Mouse (Mus musculus) forebrain, embryonic 15.5 days (tissue): Measurements from ENCODE around the gene Tas1r1. TPM values are rescaled to one million over a fixed set of nuclear protein-coding genes. Genes with fewer than 3 reads are reported as not detected.

Source experiments
- ATAC-seq: fragments of 200-750 bp; cut with Nextera tagmentation; replicated peaks from 2 replicates; pipeline ENCODE4 v1.8.0; 2017; ENCODE audit warnings: mild to moderate bottlenecking, moderate TSS enrichment, moderate library complexity
- H3K27ac ChIP-seq: fragments of 300-500 bp; sonication (generic); replicated peaks from 2 replicates; pipeline ENCODE4 v1.5.1; 2015; ENCODE audit warnings: mild to moderate bottlenecking, inconsistent platforms
- H3K27me3 ChIP-seq: fragments of 300-500 bp; sonication (generic); 2 replicates; pipeline ENCODE4 v1.6.1; 2015; ENCODE audit warnings: inconsistent platforms
- H3K36me3 ChIP-seq: fragments of 300-500 bp; sonication (generic); 2 replicates; pipeline ENCODE4 v1.6.1; 2015; ENCODE audit warnings: mild to moderate bottlenecking, inconsistent platforms
- H3K4me1 ChIP-seq: fragments of 300-500 bp; sonication (generic); 2 replicates; pipeline ENCODE4 v1.6.1; 2015; ENCODE audit warnings: inconsistent platforms
- H3K4me2 ChIP-seq: fragments of 300-500 bp; sonication (generic); replicated peaks from 2 replicates; pipeline ENCODE4 v1.6.1; 2015; ENCODE audit warnings: mild to moderate bottlenecking, inconsistent platforms
- H3K4me3 ChIP-seq: fragments of 300-500 bp; sonication (generic); 2 replicates; pipeline ENCODE4 v1.5.1; 2015; ENCODE audit warnings: mild to moderate bottlenecking, inconsistent platforms
- H3K9ac ChIP-seq: fragments of 300-500 bp; sonication (generic); replicated peaks from 2 replicates; pipeline ENCODE4 v1.6.1; 2015; ENCODE audit warnings: mild to moderate bottlenecking, inconsistent platforms
- H3K9me3 ChIP-seq: fragments of 300-500 bp; sonication (generic); 2 replicates; pipeline ENCODE4 v1.6.1; 2016; ENCODE audit warnings: inconsistent platforms
- WGBS: fragments of 180-500 bp; shearing (Covaris S2); methylation state at CpG from one replicate; pipeline ENCODE4 v1.1.7; 2015; ENCODE audit warnings: mixed read lengths; 5-methylcytosine and 5-hydroxymethylcytosine counted together
- polyA plus RNA-seq: library from polyadenylated mRNA; unstranded; fragments of >200 nt; fragmentation: Nextera tagmentation; extraction: Ambion mirVana; gene quantifications from 2 replicates; pipeline ENCODE4 v1.2.1, GENCODE M21; 2015

Tas1r1 gene
- polyA plus RNA-seq, result 1.5 TPM in 2 replicates

DNA sequence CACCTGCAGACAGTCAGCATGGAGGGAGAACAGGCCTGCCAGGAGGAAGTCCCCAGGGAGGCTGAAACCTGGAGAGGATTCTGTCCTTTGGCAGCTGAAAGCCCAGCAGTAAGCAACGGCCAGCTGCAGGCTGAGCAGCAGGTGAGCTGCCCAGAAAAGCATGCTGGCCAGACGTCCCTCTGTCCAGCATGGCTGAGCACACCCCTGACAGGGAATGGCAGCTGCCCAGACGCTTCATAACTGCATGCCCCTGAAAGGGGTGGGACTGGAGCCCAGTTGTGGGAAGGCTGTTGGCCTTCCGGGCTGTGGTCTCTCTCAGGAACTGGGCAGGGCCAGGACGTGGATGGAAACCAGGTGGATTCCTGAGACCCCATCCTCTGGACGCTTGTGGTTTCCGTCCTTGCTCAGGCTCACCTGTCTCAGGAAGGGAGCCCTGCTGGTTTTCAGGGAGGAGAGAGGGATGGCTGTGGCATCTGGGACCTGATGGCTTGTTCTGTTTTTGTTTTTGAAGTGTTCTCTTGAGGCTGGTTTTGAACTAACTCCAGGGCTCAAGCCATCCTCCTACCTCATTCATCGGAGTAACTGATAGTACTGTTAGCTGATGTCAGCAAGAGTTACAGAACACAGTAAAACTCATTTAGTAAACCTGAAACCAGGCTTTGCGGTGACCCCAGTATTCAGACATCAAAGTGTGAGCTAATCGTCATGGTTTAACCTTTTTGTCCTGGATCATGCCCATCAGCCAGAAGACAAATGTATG lies at the start of gene Tas1r1:
Gene Tas1r1, minus strand, starts transcription at position 344 of the 760 bp plus-strand sequence.
- peak within 1 kb of the TSS; percentile 48 for H3K27ac ChIP-seq
- 0 out of 2 replicates have a peak, but pooled peaks have one; percentile 9 for ATAC-seq
- H3K9me3 ChIP-seq, result no peaks in the 10 kb centered on the region

DNA sequence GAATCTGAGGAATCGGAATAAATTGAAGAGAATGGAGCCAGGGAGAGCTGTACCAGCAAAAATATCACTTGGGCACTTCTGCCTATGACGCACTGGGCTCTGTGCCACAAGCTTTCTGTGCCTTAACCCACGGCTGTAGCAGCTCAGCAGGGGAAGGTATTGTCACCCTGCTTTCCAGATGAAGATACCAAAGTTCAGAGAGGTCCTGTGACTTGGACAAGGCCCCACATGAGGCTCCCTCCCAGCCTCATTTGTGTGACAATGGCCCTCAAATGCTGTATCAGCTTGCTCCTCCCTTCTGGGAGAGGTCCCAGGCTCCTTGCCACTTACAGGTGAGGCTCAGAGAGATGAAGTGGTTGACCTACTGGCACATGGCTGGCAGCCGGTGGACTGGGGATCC lies 49.8 kb upstream of the Tas1r1 start:
- H3K4me3 ChIP-seq, result 0 out of 2 replicates have a peak overlapping the region, but pooled peaks have one; percentile 72
- H3K4me1 ChIP-seq, result peaks cover 25% of the 10 kb centered on the region
- H3K27me3 ChIP-seq, result 0 out of 2 replicates have a peak, but pooled peaks cover 3% of the 10 kb centered on the region
- WGBS, result 24% methylated on average over 4 of the region's 4 CpGs
- no peak overlapping the region for H3K9ac ChIP-seq
- peak overlapping the region; percentile 83 for H3K4me2 ChIP-seq
- no peaks in the 10 kb centered on the region for H3K9me3 ChIP-seq
- H3K36me3 ChIP-seq, result no peaks in the 10 kb centered on the region
- peak overlapping the region; percentile 43; the same call in 1 of the 2 replicates for H3K27ac ChIP-seq
- no peak for ATAC-seq

More for the DNA sequence above, at the start of gene Tas1r1:
- Histone ChIP-seq H3K4me1 (peaks cover 15% of the 10 kb centered on the region), H3K4me2 (peak within 1 kb of the TSS; percentile 94), H3K4me3 (peak within 1 kb of the TSS; percentile 100), H3K27me3 (no peaks in the 10 kb centered on the region), H3K9ac (peak within 1 kb of the TSS; percentile 79), H3K36me3 (peaks cover 25% of the 10 kb centered on the region)
- WGBS, result 53% methylated on average over 10 of the region's 10 CpGs

DNA sequence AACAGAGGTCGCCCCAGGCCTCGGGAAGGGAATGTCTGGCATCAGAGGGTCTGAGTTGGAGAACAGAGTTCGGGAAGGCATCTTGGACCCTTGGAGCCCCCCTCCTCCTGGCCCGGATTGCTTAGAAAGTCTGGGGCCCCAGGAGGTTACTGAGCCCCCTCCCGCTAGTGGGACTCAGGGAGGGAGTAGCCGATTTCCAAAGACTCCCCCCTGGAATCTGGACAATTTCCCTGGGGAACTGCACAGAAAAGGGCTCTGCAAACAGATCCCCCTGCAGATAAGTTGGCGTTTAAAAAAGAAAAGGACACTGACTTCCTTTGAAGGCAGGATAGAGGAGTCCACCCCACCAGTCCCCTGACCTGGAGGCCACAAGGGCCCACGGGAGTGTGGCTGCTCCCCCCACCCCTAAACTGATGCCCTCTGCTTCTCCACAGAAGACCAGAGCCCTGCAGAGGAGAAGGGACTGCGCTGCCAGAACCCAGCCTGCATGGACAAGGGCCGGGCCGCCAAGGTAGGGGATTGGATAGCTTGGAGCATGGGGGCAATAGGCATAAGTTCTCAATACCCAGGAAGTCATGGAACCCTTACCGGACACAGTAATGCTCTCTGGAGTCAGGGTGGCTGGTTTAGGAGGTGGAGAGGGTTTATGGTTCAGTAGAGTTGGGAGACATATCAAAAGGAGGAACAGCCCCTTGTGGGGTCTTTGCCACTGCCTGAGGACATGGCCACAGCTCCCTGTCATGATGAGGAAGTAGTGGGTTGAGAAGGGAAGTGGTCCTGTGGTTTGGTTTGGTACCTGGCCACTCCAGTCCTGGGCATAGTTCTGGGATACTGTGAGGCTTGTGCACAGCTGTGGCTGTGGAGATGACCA lies 49.1 kb upstream of the Tas1r1 start:
- H3K4me1 ChIP-seq, result peaks cover 25% of the 10 kb centered on the region
- WGBS, result 6% methylated on average over 12 of the region's 12 CpGs
- peak overlapping the region; percentile 83 for H3K4me2 ChIP-seq
- H3K9ac ChIP-seq, result peak overlapping the region; percentile 84
- H3K4me3 ChIP-seq, result peak overlapping the region; percentile 72
- H3K27ac ChIP-seq, result 0 out of 2 replicates have a peak overlapping the region, but pooled peaks have one; percentile 43
- H3K27me3 ChIP-seq, result 0 out of 2 replicates have a peak, but pooled peaks cover 3% of the 10 kb centered on the region
- H3K9me3 ChIP-seq, result no peaks in the 10 kb centered on the region
- H3K36me3 ChIP-seq, result no peaks in the 10 kb centered on the region
- no peak for ATAC-seq

DNA sequence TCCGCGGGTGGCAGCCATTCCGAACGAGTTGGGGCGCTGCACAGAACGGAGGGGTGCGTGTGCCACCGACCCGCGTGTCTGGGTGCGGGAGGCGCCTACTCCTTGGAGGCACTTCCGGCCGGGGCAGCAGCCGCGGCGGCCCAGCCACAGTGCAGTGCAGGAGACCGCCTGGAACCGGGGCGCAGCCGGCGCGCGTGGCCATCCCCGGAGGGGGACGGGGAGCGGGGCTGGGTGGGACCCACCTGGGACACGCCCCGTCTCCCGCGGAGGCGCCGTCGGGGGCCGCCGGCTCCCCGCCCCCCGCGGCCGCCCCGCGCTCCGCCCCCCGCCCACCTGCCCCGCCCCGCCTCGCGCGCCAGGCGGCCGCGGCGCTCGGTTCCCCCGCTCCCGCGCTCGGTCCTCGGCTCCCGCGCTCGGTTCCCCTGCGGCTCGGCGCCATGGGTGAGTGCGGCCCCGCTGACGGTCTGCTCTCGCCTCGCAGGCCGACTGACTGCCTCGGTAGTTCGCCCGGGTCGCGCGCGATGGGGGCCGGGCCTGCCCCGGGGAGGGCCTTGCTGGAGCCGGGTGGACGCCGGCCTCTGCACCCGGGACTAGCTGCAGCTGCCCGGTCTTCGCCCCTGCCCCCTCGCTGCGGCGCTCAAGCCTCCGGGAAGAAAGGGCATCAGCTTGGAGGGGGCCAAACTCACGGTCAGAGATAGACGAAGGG lies 48.3 kb upstream of the Tas1r1 start:
- Histone ChIP-seq H3K9me3 (no peaks in the 10 kb centered on the region), H3K4me1 (peaks cover 25% of the 10 kb centered on the region), H3K4me2 (peak overlapping the region; percentile 83), H3K27ac (0 out of 2 replicates have a peak overlapping the region, but pooled peaks have one; percentile 35), H3K27me3 (0 out of 2 replicates have a peak, but pooled peaks cover 3% of the 10 kb centered on the region), H3K4me3 (peak overlapping the region; percentile 72), H3K36me3 (no peaks in the 10 kb centered on the region), H3K9ac (peak overlapping the region; percentile 84)
- under 1% methylated on average over 88 of the region's 92 CpGs for WGBS
- ATAC-seq, result peak; percentile 79

DNA sequence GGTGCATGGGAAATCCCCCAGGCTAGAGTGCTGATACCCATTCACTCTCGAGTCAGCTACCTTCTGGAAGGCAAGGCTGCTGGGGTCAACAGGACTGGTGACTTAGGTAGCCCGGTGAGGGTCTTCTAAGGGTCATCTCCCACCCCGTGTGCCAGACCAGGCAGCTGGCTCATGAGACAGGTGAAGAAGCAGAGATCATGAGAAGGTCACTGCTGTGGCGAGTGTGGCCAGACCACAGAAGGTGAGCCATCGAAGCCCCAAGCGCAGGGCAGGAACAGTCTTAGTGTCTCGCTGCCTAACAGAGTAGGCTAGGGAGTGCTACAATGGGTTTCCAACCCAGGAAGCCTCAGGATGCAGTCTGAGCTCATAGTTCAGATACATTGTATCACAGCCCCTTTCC lies 46.2 kb upstream of the Tas1r1 start:
- Histone ChIP-seq H3K9ac (no peak overlapping the region), H3K9me3 (no peaks in the 10 kb centered on the region), H3K4me1 (peaks cover 25% of the 10 kb centered on the region), H3K4me3 (no peak overlapping the region), H3K27ac (no peak overlapping the region), H3K27me3 (0 out of 2 replicates have a peak, but pooled peaks cover 3% of the 10 kb centered on the region), H3K4me2 (no peak overlapping the region), H3K36me3 (no peaks in the 10 kb centered on the region)
- ATAC-seq, result no peak
- 89% methylated on average over 7 of the region's 7 CpGs for WGBS

DNA sequence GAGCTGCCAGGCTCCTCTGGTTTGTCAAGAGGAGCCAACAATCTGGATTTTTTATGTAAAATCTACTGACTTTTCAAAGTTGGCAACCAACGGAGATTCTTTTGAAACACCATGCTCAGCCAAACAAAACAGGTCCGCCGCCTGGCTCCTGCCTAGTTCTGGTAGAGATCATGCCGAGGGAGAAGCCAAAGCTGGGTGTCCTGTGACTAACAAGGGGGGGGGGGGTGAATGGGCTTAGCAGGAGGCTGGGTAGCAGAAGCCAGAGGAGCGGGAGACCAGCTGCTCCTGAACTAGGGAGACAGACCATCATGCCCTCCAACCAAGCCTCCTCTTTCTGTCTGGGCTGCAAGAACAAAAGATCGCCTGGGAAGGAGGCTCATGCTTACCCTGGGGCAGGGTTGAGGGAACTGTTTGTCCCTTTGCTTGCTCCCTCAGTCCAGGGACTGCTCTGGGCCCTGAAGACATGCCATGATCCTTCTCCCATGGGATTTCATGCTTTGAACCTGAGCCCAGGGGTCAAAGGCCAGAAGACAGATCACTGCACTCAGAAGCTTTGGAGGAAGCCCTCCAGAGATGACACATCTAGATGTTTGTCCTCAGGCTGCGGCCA lies 45.3 kb upstream of the Tas1r1 start:
- 0 out of 2 replicates have a peak, but pooled peaks cover 3% of the 10 kb centered on the region for H3K27me3 ChIP-seq
- H3K9ac ChIP-seq, result no peak overlapping the region
- no peak overlapping the region for H3K4me2 ChIP-seq
- H3K9me3 ChIP-seq, result no peaks in the 10 kb centered on the region
- no peak for ATAC-seq
- no peak overlapping the region for H3K27ac ChIP-seq
- H3K36me3 ChIP-seq, result no peaks in the 10 kb centered on the region
- WGBS, result 60% methylated on average over 6 of the region's 7 CpGs
- no peak overlapping the region for H3K4me3 ChIP-seq
- H3K4me1 ChIP-seq, result peaks cover 23% of the 10 kb centered on the region

DNA sequence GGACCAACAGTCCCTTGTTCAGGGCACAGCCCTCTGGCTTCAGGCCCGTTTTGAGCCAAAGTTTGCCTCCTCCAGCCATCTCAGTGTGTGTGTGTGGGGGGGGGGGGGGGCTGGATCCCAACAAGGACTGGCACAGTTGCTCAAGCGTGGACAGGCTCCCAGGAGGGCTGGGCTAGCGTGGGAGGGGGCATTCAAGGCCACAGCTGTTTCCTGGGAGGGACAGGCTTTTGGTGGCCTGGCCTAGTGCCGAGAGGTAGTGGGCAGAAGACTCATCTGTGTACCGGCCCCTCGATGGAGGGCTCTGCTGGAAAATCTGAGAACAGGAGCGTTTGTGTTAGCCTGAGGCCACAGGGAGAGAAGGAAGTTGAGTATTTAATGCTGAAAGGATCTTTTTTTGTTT lies 41.6 kb upstream of the Tas1r1 start:
- Histone ChIP-seq H3K36me3 (no peaks in the 10 kb centered on the region), H3K9me3 (no peaks in the 10 kb centered on the region)

DNA sequence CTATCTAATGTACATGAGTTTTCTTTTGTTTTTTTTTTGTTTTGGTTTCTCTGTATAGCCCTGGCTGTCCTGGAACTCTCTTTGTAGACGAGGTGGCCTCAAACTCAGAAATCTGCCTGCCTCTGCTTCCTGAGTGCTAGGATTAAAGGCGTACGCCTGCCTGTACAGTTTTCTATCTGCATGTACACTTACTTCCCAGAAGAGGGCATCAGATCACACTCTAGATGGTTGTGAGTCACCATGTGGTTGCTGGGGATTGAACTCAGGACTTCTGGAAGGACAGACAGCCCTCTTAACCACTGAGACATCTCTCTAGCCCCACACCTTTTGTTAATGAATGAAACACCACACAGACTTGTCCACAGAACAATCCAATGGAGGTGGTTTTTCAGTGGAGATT lies 40.9 kb upstream of the Tas1r1 start:
- Histone ChIP-seq H3K4me1 (no peaks in the 10 kb centered on the region), H3K9me3 (no peaks in the 10 kb centered on the region), H3K4me2 (no peak overlapping the region), H3K9ac (no peak overlapping the region), H3K27me3 (no peaks in the 10 kb centered on the region), H3K27ac (no peak overlapping the region), H3K4me3 (no peak overlapping the region), H3K36me3 (no peaks in the 10 kb centered on the region)
- 86% methylated on average over 3 of the region's 3 CpGs for WGBS
- no peak for ATAC-seq

More for the DNA sequence above, 41.6 kb upstream of the Tas1r1 start:
- 78% methylated on average over 7 of the region's 7 CpGs for WGBS
- no peak overlapping the region for H3K27ac ChIP-seq
- no peak overlapping the region for H3K4me3 ChIP-seq
- no peak overlapping the region for H3K4me2 ChIP-seq
- no peak for ATAC-seq
- 0 out of 2 replicates have a peak, but pooled peaks cover 3% of the 10 kb centered on the region for H3K27me3 ChIP-seq
- no peak overlapping the region for H3K9ac ChIP-seq
- H3K4me1 ChIP-seq, result no peaks in the 10 kb centered on the region

DNA sequence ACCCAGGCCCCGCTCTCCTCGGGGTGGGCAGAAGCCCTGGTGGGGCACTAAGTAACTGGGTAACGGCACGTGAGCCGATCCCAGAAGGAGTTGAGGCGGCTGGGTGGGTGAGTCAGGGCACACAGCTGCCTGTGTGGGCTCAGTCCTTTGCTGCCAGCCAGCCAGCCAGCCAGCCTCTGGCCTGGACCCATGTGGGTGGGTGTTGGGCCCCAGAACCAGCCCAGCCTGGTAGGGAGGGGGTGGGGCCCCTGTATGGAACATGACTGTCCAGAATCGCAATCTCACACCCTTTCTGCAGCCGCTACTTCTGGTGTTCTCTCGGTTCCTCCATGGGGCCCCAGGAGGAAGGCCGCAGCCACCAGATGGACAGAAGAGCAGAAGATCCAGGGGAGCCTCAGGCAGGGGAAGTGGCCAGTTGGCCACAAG lies 39.8 kb upstream of the Tas1r1 start:
- H3K9me3 ChIP-seq, result no peaks in the 10 kb centered on the region
- no peak overlapping the region for H3K9ac ChIP-seq
- H3K27ac ChIP-seq, result no peak overlapping the region
- H3K27me3 ChIP-seq, result no peaks in the 10 kb centered on the region
- H3K36me3 ChIP-seq, result no peaks in the 10 kb centered on the region
- H3K4me3 ChIP-seq, result no peak overlapping the region
- no peak overlapping the region for H3K4me2 ChIP-seq
- no peaks in the 10 kb centered on the region for H3K4me1 ChIP-seq
- no peak for ATAC-seq
- 95% methylated on average over 10 of the region's 10 CpGs for WGBS

DNA sequence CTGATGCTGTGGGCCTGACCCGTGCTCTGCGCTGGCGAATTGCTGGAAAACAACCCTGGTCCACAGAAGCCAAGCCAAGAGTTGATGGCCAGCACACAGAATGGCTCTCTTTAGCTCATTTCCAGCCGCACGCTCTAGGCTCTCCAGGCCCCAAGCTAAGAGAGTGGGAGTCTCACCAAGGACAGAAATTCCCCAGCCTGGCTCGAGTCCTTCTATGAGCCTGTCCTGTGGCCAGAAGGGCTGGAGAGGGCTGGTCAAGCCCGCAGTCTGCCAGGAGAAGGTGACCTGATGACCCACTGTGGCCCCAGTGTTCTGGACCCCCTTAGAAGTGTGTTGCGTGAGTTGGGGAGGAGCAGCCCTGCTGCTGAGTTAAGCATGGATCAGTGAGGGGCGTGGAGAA lies 38.8 kb upstream of the Tas1r1 start:
- WGBS, result 88% methylated on average over 9 of the region's 9 CpGs
- no peak for ATAC-seq
- no peak overlapping the region for H3K4me2 ChIP-seq
- H3K27ac ChIP-seq, result no peak overlapping the region
- peaks cover 7% of the 10 kb centered on the region; the same call in 1 of the 2 replicates for H3K4me1 ChIP-seq
- no peaks in the 10 kb centered on the region for H3K36me3 ChIP-seq
- H3K9me3 ChIP-seq, result no peaks in the 10 kb centered on the region
- no peak overlapping the region for H3K9ac ChIP-seq
- no peaks in the 10 kb centered on the region for H3K27me3 ChIP-seq
- no peak overlapping the region for H3K4me3 ChIP-seq

DNA sequence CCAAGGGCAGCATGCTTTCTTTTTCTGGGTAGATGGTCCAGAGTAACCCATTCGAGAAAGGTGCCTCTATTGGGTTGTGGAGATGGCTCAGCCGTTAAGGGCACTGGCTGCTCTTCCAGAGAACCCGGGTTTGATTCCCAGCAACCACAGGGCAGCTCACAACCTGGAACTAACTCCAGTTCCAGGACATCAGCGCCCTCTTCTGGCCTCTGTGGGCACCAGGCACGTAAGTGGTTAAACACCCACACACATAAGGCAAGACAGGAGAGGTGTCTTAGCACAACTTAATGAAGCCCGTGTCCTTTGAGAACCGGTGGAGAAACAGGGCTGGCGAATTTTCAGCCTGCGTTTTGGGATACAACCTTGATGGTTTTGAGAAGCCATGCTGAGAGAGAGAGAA lies 36.2 kb upstream of the Tas1r1 start:
- no peaks in the 10 kb centered on the region for H3K9me3 ChIP-seq
- H3K4me3 ChIP-seq, result no peak overlapping the region
- peaks cover 7% of the 10 kb centered on the region; the same call in 1 of the 2 replicates for H3K4me1 ChIP-seq
- ATAC-seq, result no peak
- 79% methylated on average over 9 of the region's 9 CpGs for whole genome bisulfite sequencing
- H3K9ac ChIP-seq, result no peak overlapping the region
- no peak overlapping the region for H3K4me2 ChIP-seq
- H3K27me3 ChIP-seq, result no peaks in the 10 kb centered on the region
- H3K36me3 ChIP-seq, result no peaks in the 10 kb centered on the region
- no peak overlapping the region for H3K27ac ChIP-seq
